ENCODE assay signal across 24 mouse cellular contexts in genomic region chr1:170510595-170511240, GRCm38 (mm10).
DNase-seq lines count a peak whose midpoint lies in the region; ATAC-seq and TF ChIP-seq lines count a peak whose summit lies in the region.
"Had no signal": no experiment of that assay in that cellular context is flagged by ENCODE, and none has a peak within 500 bp of the region (broad histone marks: within the 10 kb centered on the region; RNA-seq: fewer than 3 reads in every experiment).

No protein-coding gene starts in this region.

- no peak for ATAC-seq in heart, embryonic 13.5 days (ENCODE audit: extremely low read depth, insufficient number of reproducible peaks, low FRiP score, low TSS enrichment)
- ATAC-seq in G1E (ENCODE audit: extremely low read depth, insufficient number of reproducible peaks, low FRiP score, poor library complexity, severe bottlenecking): peak; percentile 88
- ATAC-seq in inflammation-experienced regulatory T-cells, adult 6 months: no peak
- ATAC-seq: forebrain, postnatal 0 days; midbrain, embryonic 16.5 days had no signal

- H3K4me1 ChIP-seq in heart, embryonic 13.5 days: peaks cover 53% of the 10 kb centered on the region
- H3K4me1 ChIP-seq in G1E (ENCODE audit: insufficient read depth, low read depth, low read length): peaks cover 43% of the 10 kb centered on the region
- peaks cover 61% of the 10 kb centered on the region for H3K4me1 ChIP-seq in megakaryocyte, embryonic 14.5 days

- H3K27me3 ChIP-seq in heart, embryonic 13.5 days (replicated peaks): no peaks in the 10 kb centered on the region
- H3K27me3 ChIP-seq in G1E (ENCODE audit: insufficient read depth, low read length): peaks cover 12% of the 10 kb centered on the region
- no peaks in the 10 kb centered on the region for H3K27me3 ChIP-seq in megakaryocyte, embryonic 14.5 days (replicated peaks)
- H3K27me3 ChIP-seq: liver, embryonic 15.5 days; lung, embryonic 15.5 days had no signal

- no peaks in the 10 kb centered on the region for H3K9me3 ChIP-seq in heart, embryonic 13.5 days
- H3K9me3 ChIP-seq in G1E (replicated peaks): no peaks in the 10 kb centered on the region
- peaks cover 4% of the 10 kb centered on the region for H3K9me3 ChIP-seq in megakaryocyte, embryonic 14.5 days
- H3K9me3 ChIP-seq: limb, embryonic 10.5 days; liver, embryonic 15.5 days; lung, embryonic 15.5 days had no signal

- WGBS in heart, embryonic 13.5 days: 24% methylated on average over 3 of the region's 3 CpGs

- H3K4me2 ChIP-seq in heart, embryonic 13.5 days: no peak overlapping the region
- H3K4me2 ChIP-seq: hindbrain, embryonic 14.5 days; liver, embryonic 15.5 days; lung, embryonic 15.5 days had no signal

- 0 out of 2 replicates have a peak, but pooled peaks cover 4% of the 10 kb centered on the region for H3K36me3 ChIP-seq in heart, embryonic 13.5 days
- H3K36me3 ChIP-seq in G1E (replicated peaks): no peaks in the 10 kb centered on the region
- H3K36me3 ChIP-seq in megakaryocyte, embryonic 14.5 days (replicated peaks; ENCODE audit: low read length): peaks cover 35% of the 10 kb centered on the region
- H3K36me3 ChIP-seq: limb, embryonic 10.5 days; liver, embryonic 15.5 days; lung, embryonic 15.5 days had no signal

- intact Hi-C loops in heart, postnatal 25 days (cut with DNase I): no loop called here

- no peak overlapping the region for H3K9ac ChIP-seq in heart, embryonic 13.5 days
- H3K9ac ChIP-seq: forebrain, postnatal 0 days; hindbrain, embryonic 14.5 days; liver, embryonic 15.5 days; lung, embryonic 15.5 days had no signal

- H3K27ac ChIP-seq in heart, embryonic 13.5 days (replicated peaks): peak overlapping the region; percentile 66
- H3K27ac ChIP-seq: hindbrain, embryonic 14.5 days; left cerebral cortex, adult 2 months; limb, embryonic 10.5 days; liver, embryonic 15.5 days; lung, embryonic 15.5 days; macrophage had no signal

- no peak for DNase-seq in heart, postnatal 25 days (ENCODE audit: low spot score)
- peak; percentile 38 for DNase-seq in G1E (ENCODE audit: low spot score)
- DNase-seq in c-Kit-positive CD71-positive TER-119-positive erythroid progenitor cells, embryonic 14.5 days (ENCODE audit: low spot score): peak; percentile 2
- no peak for DNase-seq in lung, postnatal 10 days
- DNase-seq: adrenal gland, postnatal 14 days; B cell, adult 2 months; cerebellum, postnatal 10 days; forebrain, postnatal 0 days; gastrocnemius, postnatal 36 days; heart, postnatal 14 days; kidney, adult 8-10 months; kidney, postnatal 10 days; liver; thymus, postnatal 25 days had no signal

- no peak overlapping the region for H3K4me3 ChIP-seq in heart, embryonic 13.5 days
- peak overlapping the region; percentile 18; the same call in 1 of the 2 replicates for H3K4me3 ChIP-seq in G1E (ENCODE audit: low read depth, low read length)
- H3K4me3 ChIP-seq in megakaryocyte, embryonic 14.5 days (replicated peaks): peak overlapping the region; percentile 79
- H3K4me3 ChIP-seq: left cerebral cortex, adult 2 months; limb, embryonic 10.5 days; liver, embryonic 15.5 days; lung, embryonic 15.5 days had no signal

- no peak for TF ChIP-seq CTCF in G1E (IDR thresholded peaks at IDR 0.05; ENCODE audit: low read depth, low read length)

Comparison
In these comparisons a context has a peak if more than half of its experiments do, and no peak if none do; other contexts are left out.
1. DNase-seq: peak in G1E (single experiment) and c-Kit-positive CD71-positive TER-119-positive erythroid progenitor cells, embryonic 14.5 days (single experiment); none in heart, postnatal 25 days (single experiment) and lung, postnatal 10 days (single experiment).